Mouse (Mus musculus) lung, postnatal 4 days (tissue): ENCODE data around the gene Capn6.

Source experiments
- DNase-seq, 2 experiments: peaks; one replicate each; pipeline ENCODE4 v3.0.0; 2021

The Capn6 gene

DNA sequence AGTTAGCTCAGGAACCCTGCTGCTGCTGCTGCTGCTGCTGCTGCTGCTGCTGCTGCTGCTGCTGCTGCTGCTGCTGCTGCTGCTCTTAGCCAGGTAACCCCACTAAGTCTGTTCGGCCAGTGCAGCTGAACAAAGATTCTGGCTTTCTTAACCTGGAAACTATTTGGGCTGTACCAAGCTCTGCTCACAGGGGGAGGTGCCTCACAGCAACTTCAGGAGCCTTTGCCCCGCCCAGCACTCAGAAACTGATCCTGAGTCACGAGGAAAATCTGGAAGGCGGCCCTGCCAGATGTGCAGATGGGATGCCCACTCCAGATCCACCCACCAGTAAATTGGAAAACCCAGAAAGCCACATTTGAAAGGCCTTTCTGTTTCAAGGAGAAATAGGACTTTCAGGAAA lies at the start of gene Capn6:
Gene Capn6, minus strand, starts transcription at position 203 of the 400 bp plus-strand sequence.
- DNase-seq = peak; percentile 30 to 62

DNA sequence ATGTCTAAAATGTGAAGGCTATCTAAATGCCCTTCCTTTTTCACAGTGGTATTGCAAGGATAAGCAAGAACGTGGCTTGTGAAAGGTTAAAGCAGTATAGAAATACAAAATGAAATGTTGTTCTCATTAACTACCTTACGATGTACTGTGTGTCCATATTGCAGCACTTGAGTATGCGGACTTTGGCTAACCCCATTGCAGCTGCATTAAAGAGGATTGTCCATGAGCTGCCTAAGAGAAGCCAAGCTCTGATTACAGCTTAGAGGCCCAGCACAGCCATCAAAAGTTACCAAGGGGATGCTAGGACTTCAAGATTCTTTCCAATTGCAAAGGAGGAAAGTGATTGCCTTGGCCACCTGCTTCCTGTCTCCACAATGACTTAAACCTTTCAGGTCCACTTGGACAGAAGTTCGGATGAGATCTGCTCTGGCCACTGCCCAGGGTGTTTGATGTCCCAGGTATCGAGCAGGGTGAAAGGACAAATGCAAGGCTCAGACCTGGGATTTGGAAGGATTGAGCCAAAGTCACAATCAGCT lies 40.0 kb upstream of the Capn6 start:
- DNase-seq = no peak

GRCm38 (mm10) chrX:143851351-143851750 lies 24.1 kb upstream of the Capn6 start:
- no peak for DNase-seq

DNA sequence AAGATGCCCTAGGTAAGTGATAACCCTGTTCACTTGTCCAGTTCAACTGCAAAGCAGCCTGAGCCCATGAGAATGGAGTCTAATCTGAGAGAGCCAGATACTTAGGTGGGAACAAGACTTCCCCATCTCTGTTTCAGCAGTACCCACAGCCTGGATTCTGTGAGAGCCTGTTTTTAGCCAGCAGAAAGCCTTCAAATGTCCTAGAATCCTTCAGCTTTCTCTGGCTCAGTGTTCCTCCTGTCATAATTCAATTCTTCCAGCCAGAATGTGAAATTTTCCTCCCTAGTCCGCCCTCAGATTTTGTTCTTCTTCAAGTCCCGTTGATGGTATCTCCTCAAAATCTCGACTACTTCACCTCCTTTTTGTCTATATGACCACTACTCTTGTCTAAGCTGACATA lies 22.8 kb upstream of the Capn6 start:
- no peak for DNase-seq

DNA sequence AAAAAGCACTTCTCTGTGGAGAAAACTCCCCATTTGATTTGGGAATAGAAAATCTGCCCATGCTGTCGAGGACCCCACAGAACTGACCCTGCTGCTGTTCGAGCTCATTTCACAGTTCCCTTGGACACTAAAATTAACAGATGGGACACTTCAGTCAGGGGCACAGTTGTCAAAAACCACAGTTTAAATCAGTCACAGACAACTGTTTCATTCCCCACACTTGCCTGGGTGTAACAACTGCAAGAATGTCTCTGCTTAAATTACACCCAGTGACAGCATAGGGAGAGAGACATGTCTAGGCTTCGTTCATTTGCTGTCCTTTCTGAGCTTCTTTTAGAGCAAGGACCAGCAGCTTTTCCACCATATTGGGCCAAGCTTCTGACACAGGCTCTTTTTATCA lies 19.4 kb upstream of the Capn6 start:
- no peak for DNase-seq

GRCm38 (mm10) chrX:143826521-143826920 lies 693 bp downstream of the Capn6 start:
- DNase-seq = no peak

DNA sequence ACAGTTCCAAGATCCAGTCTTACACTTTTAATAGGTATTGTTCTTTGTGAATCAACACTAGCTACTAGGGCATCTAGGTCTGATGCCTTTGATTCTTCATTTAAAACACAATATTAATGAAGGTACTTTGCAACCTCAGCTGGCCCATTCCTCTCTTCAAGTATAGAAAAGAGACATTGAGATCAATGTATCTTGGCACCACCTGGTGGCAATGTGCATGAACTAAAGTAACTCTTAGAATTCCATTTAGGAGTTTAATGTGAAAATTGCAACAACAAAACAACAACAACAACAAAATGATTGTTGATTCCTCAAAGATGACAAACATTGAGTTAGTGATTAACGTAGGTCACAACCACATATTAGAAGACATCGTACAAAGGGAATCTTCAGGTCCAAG lies 8.3 kb downstream of the Capn6 start:
- no peak for DNase-seq

GRCm38 (mm10) chrX:143815948-143816347 lies 11.3 kb downstream of the Capn6 start:
- no peak for DNase-seq

DNA sequence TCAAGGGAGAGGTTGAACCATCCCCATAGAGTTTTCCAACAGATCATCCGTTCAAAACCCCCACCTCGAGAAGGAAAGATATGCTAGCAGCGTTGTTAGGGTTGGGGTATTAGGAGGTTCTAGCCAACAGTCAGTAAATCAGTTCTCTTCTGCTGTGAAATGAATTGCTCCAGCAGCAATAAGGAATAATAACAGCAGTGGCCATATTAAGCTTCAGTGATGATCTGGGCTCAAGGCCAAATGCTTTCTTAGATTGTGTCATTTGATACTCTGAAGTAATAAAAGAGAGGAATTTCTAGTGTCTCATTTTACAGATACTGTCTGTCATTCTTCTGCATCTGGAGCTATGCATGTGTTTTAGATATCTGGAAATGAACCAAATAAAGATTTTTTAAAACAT lies 64.7 kb downstream of the Capn6 start:
- no peak for DNase-seq
